Mouse (Mus musculus) testis, adult 2 months (tissue): Measurements from ENCODE around the gene Tnrc6b.

Source experiments
- CTCF ChIP-seq: fragments of 200-500 bp; IDR thresholded peaks from 2 replicates; pipeline ENCODE4 v1.5.1; 2012; ENCODE audit warnings: low read depth, mild to moderate bottlenecking, inconsistent platforms, low read length, moderate library complexity; ENCODE audit not compliant: control insufficient read depth, insufficient read depth, insufficient replicate concordance
- POLR2A ChIP-seq: fragments of 200-500 bp; IDR thresholded peaks from 2 replicates; pipeline ENCODE4 v1.6.1; 2012; ENCODE audit warnings: low read depth, mild to moderate bottlenecking, inconsistent platforms, low read length, moderate library complexity; ENCODE audit not compliant: control insufficient read depth

DNA sequence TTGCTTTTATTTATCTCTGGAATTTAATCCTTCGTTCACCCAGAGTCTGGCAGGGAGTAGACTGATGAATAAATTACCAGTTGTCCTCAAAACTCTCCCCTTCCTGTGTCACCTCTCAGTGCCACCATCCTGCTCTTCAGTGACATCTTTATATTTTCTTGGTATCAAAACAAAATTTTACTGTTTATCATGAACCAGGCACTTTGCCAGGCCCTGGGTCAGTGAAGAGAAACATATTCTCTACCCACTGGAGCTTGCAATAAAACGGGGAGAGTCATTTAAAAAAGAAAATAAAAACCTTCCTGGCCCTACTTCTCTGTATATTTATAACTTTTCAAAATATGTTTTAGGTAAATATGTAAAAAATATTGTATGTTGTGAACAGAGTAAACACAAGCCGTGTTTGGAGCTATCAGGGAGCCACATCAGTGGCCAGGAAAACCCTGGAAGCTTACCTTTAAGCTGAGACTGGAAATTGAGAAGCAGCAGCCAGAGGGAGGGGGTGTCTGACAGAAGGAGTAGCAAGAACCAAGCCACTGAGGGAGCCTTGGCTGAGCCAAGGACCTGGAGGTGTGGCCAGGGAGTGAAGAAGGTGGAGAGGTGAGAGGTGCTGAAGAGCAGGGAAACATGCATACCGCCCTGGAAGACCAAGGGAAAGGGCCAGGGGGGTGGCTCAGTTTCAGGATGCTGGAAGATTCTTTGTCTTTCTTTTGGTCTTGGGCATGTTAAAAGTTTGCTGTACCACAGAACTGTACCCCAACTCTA lies 21.3 kb downstream of the Tnrc6b start:
- TF ChIP-seq CTCF (no peak), POLR2A (no peak)
